Mouse (Mus musculus): ENCODE results near the gene Tagln.

- TF ChIP-seq CTCF (IDR thresholded peaks at IDR 0.05; ENCODE audit: extremely low read depth, insufficient read depth, insufficient read length, insufficient replicate concordance) (no peak), POLR2A (IDR thresholded peaks at IDR 0.05; ENCODE audit: low read depth, low read length) (no peak)
Observed at GRCm38 (mm10) chr9:45915659-45916058, 20.2 kb downstream of the Tagln start.

All from spleen, adult 2 months (tissue).